Mouse (Mus musculus): ENCODE measurements around the gene Klb.

- TF ChIP-seq CTCF (IDR thresholded peaks at IDR 0.05; ENCODE audit: borderline replicate concordance, insufficient read depth, low read length) (no peak), POLR2A (IDR thresholded peaks at IDR 0.05; ENCODE audit: low read depth, low read length) (no peak)
Observed at GRCm38 (mm10) chr5:65428321-65428720, 80.2 kb downstream of the Klb start.
